Mouse (Mus musculus) embryonic fibroblast, embryonic 13.5 days (primary cell): ENCODE data around the gene Spp2.

Experiments
- CTCF ChIP-seq: IDR thresholded peaks from 2 replicates; pipeline ENCODE4 v1.5.1; 2011; ENCODE audit warnings: mild to moderate bottlenecking, control low read depth, low read length, moderate library complexity, borderline replicate concordance; ENCODE audit not compliant: insufficient read depth
- POLR2A ChIP-seq: IDR thresholded peaks from 2 replicates; pipeline ENCODE4 v1.6.1; 2011; ENCODE audit warnings: low read depth, mild to moderate bottlenecking, control low read depth, low read length, moderate library complexity

DNA sequence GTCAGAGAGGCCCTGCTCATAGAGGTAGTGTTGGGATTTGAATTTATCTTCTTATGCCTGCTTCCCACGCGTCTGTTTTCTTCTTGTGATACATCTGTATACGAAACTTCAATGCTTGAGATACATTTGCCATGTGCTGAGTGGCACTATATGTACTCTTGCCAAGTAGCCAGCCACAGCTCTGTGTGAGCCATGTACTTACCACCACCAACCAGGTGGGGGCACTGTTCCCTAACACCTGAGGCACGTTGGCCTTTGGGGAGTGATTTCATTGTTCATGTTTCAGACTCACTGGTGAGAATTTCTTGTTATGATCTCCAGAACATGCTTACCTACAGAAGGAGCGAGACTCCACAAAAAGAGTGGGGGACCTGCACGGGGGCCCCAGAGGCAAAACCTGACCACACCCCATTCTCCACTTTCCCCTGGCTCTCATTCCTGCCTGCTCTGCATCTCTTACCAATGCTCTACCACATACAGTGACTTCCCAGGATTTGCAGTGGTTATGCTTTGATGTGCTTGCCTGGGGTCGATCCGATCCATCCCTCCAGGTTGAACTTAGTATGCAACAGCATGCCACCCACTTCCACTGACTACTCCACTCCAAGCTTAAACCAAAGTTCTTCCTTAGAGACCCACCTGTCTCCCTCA is 18.0 kb downstream of the Spp2 start:
- TF ChIP-seq POLR2A (no peak), CTCF (peak; percentile 97)
